Mouse (Mus musculus): Measurements from ENCODE around the gene Rnf214. TPM values are rescaled to one million over a fixed set of nuclear protein-coding genes. Genes with fewer than 3 reads are reported as not detected.
"Not testable (repeated sequence)": the region's sequence is repeated elsewhere in the genome, so short reads cannot be mapped to it uniquely, and the experiment has no call there.

Gene Rnf214
- polyA plus RNA-seq, 1 experiment from 2014 or later = 37.3 TPM

- no peak for DNase-seq (ENCODE audit: low spot score)
- Histone ChIP-seq H3K4me2 (0 out of 2 replicates have a peak overlapping the region, but pooled peaks have one; percentile 42), H3K27ac (ENCODE audit: low read depth, low read length) (peak overlapping the region; percentile 67), H3K4me3 (ENCODE audit: low read depth, low read length) (no peak overlapping the region), H3K9me3 (ENCODE audit: control insufficient read depth, low read length) (no peaks in the 10 kb centered on the region), H3K36me3 (ENCODE audit: control insufficient read depth, insufficient read depth, low read length) (no peaks in the 10 kb centered on the region), H3K27me3 (replicated peaks; ENCODE audit: control insufficient read depth, insufficient read depth, low read length) (no peaks in the 10 kb centered on the region), H3K9ac (ENCODE audit: low read depth, low read length) (no peak overlapping the region), H3K4me1 (replicated peaks; ENCODE audit: control insufficient read depth, insufficient read depth, low read length) (peaks cover 11% of the 10 kb centered on the region; the same call in 1 of the 2 replicates)
- ATAC-seq (replicated peaks; ENCODE audit: low FRiP score) = no peak
- 70% methylated on average over 9 of the region's 9 CpGs for WGBS
These were observed 56.9 kb downstream of the Rnf214 start for GRCm38 (mm10) chr9:45849528-45850408.

- ATAC-seq (replicated peaks; ENCODE audit: low FRiP score) (no peak), DNase-seq (ENCODE audit: low spot score) (no peak)
- Histone ChIP-seq H3K27me3 (replicated peaks; ENCODE audit: control insufficient read depth, insufficient read depth, low read length) (no peaks in the 10 kb centered on the region), H3K9me3 (ENCODE audit: control insufficient read depth, low read length) (no peaks in the 10 kb centered on the region), H3K4me3 (ENCODE audit: low read depth, low read length) (no peak overlapping the region), H3K27ac (ENCODE audit: low read depth, low read length) (no peak overlapping the region), H3K9ac (ENCODE audit: low read depth, low read length) (no peak overlapping the region), H3K36me3 (ENCODE audit: control insufficient read depth, insufficient read depth, low read length) (no peaks in the 10 kb centered on the region), H3K4me2 (no peak overlapping the region), H3K4me1 (replicated peaks; ENCODE audit: control insufficient read depth, insufficient read depth, low read length) (peaks cover 9% of the 10 kb centered on the region; the same call in 1 of the 2 replicates)
- WGBS = 55% methylated on average over 5 of the region's 5 CpGs
These were observed 59.7 kb downstream of the Rnf214 start for GRCm38 (mm10) chr9:45846891-45847460.

- 45% methylated on average over 2 of the region's 2 CpGs for WGBS
- not testable (repeated sequence) for ATAC-seq (replicated peaks; ENCODE audit: low FRiP score); DNase-seq (ENCODE audit: low spot score); H3K9me3 ChIP-seq (ENCODE audit: control insufficient read depth, low read length); H3K4me1 ChIP-seq (replicated peaks; ENCODE audit: control insufficient read depth, insufficient read depth, low read length); H3K9ac ChIP-seq (ENCODE audit: low read depth, low read length); H3K4me3 ChIP-seq (ENCODE audit: low read depth, low read length); H3K27me3 ChIP-seq (replicated peaks; ENCODE audit: control insufficient read depth, insufficient read depth, low read length); H3K36me3 ChIP-seq (ENCODE audit: control insufficient read depth, insufficient read depth, low read length); H3K27ac ChIP-seq (ENCODE audit: low read depth, low read length); H3K4me2 ChIP-seq
These were observed 60.5 kb downstream of the Rnf214 start for GRCm38 (mm10) chr9:45846176-45846575.

GRCm38 (mm10) chr9:45845541-45845940 is 61.2 kb downstream of the Rnf214 start:
- Histone ChIP-seq H3K4me2 (no peak overlapping the region), H3K27me3 (replicated peaks; ENCODE audit: control insufficient read depth, insufficient read depth, low read length) (no peaks in the 10 kb centered on the region), H3K9me3 (ENCODE audit: control insufficient read depth, low read length) (no peaks in the 10 kb centered on the region), H3K9ac (ENCODE audit: low read depth, low read length) (no peak overlapping the region), H3K4me3 (ENCODE audit: low read depth, low read length) (no peak overlapping the region), H3K27ac (ENCODE audit: low read depth, low read length) (no peak overlapping the region), H3K36me3 (ENCODE audit: control insufficient read depth, insufficient read depth, low read length) (no peaks in the 10 kb centered on the region), H3K4me1 (replicated peaks; ENCODE audit: control insufficient read depth, insufficient read depth, low read length) (peaks cover 12% of the 10 kb centered on the region)
- DNase-seq (ENCODE audit: low spot score) = no peak
- 86% methylated on average over 3 of the region's 3 CpGs for WGBS
- no peak for ATAC-seq (replicated peaks; ENCODE audit: low FRiP score)

GRCm38 (mm10) chr9:45843780-45844179 is 62.9 kb downstream of the Rnf214 start:
- Histone ChIP-seq H3K4me2 (no peak overlapping the region), H3K9me3 (ENCODE audit: control insufficient read depth, low read length) (no peaks in the 10 kb centered on the region), H3K9ac (ENCODE audit: low read depth, low read length) (no peak overlapping the region), H3K27me3 (replicated peaks; ENCODE audit: control insufficient read depth, insufficient read depth, low read length) (0 out of 2 replicates have a peak, but pooled peaks cover 2% of the 10 kb centered on the region), H3K27ac (ENCODE audit: low read depth, low read length) (no peak overlapping the region), H3K36me3 (ENCODE audit: control insufficient read depth, insufficient read depth, low read length) (no peaks in the 10 kb centered on the region), H3K4me3 (ENCODE audit: low read depth, low read length) (no peak overlapping the region), H3K4me1 (replicated peaks; ENCODE audit: control insufficient read depth, insufficient read depth, low read length) (peaks cover 21% of the 10 kb centered on the region)
- ATAC-seq (replicated peaks; ENCODE audit: low FRiP score) (no peak), DNase-seq (ENCODE audit: low spot score) (no peak)
- 97% methylated on average over 1 of the region's 1 CpGs for WGBS

- Histone ChIP-seq H3K4me1 (replicated peaks; ENCODE audit: control insufficient read depth, insufficient read depth, low read length) (peaks cover 21% of the 10 kb centered on the region), H3K4me3 (ENCODE audit: low read depth, low read length) (no peak overlapping the region), H3K36me3 (ENCODE audit: control insufficient read depth, insufficient read depth, low read length) (no peaks in the 10 kb centered on the region), H3K4me2 (no peak overlapping the region), H3K9ac (ENCODE audit: low read depth, low read length) (no peak overlapping the region), H3K27me3 (replicated peaks; ENCODE audit: control insufficient read depth, insufficient read depth, low read length) (0 out of 2 replicates have a peak, but pooled peaks cover 6% of the 10 kb centered on the region), H3K27ac (ENCODE audit: low read depth, low read length) (no peak overlapping the region), H3K9me3 (ENCODE audit: control insufficient read depth, low read length) (no peaks in the 10 kb centered on the region)
- no peak for DNase-seq (ENCODE audit: low spot score)
- no peak for ATAC-seq (replicated peaks; ENCODE audit: low FRiP score)
- 77% methylated on average over 5 of the region's 5 CpGs for WGBS
These were observed 63.7 kb downstream of the Rnf214 start for GRCm38 (mm10) chr9:45843007-45843406.

GRCm38 (mm10) chr9:45841458-45841857 is 65.3 kb downstream of the Rnf214 start:
- no peak overlapping the region for H3K4me3 ChIP-seq (ENCODE audit: low read depth, low read length)
- DNase-seq (ENCODE audit: low spot score) = no peak
- H3K27ac ChIP-seq (ENCODE audit: low read depth, low read length) = no peak overlapping the region
- 0 out of 2 replicates have a peak, but pooled peaks cover 6% of the 10 kb centered on the region for H3K27me3 ChIP-seq (replicated peaks; ENCODE audit: control insufficient read depth, insufficient read depth, low read length)
- ATAC-seq (replicated peaks; ENCODE audit: low FRiP score) = no peak
- WGBS = 73% methylated on average over 6 of the region's 6 CpGs
- peaks cover 17% of the 10 kb centered on the region for H3K4me1 ChIP-seq (replicated peaks; ENCODE audit: control insufficient read depth, insufficient read depth, low read length)
- H3K4me2 ChIP-seq = peak overlapping the region; percentile 88
- H3K36me3 ChIP-seq (ENCODE audit: control insufficient read depth, insufficient read depth, low read length) = no peaks in the 10 kb centered on the region
- no peaks in the 10 kb centered on the region for H3K9me3 ChIP-seq (ENCODE audit: control insufficient read depth, low read length)
- no peak overlapping the region for H3K9ac ChIP-seq (ENCODE audit: low read depth, low read length)

- WGBS = 64% methylated on average over 5 of the region's 5 CpGs
- Histone ChIP-seq H3K4me3 (ENCODE audit: low read depth, low read length) (peak overlapping the region; percentile 71), H3K9ac (ENCODE audit: low read depth, low read length) (no peak overlapping the region), H3K9me3 (ENCODE audit: control insufficient read depth, low read length) (no peaks in the 10 kb centered on the region), H3K36me3 (ENCODE audit: control insufficient read depth, insufficient read depth, low read length) (no peaks in the 10 kb centered on the region), H3K27ac (ENCODE audit: low read depth, low read length) (no peak overlapping the region), H3K4me1 (replicated peaks; ENCODE audit: control insufficient read depth, insufficient read depth, low read length) (peaks cover 17% of the 10 kb centered on the region), H3K4me2 (peak overlapping the region; percentile 88), H3K27me3 (replicated peaks; ENCODE audit: control insufficient read depth, insufficient read depth, low read length) (0 out of 2 replicates have a peak, but pooled peaks cover 6% of the 10 kb centered on the region)
- ATAC-seq (replicated peaks; ENCODE audit: low FRiP score) = no peak
- no peak for DNase-seq (ENCODE audit: low spot score)
These were observed 66.4 kb downstream of the Rnf214 start for GRCm38 (mm10) chr9:45840331-45840730.
